Mouse (Mus musculus) cerebellum, adult (tissue): ENCODE measurements around the gene Acadm.
A peak's percentile ranks its signal among the peaks of the same experiment; 100 is the strongest.

ENCODE experiments used
- ATAC-seq: cut with Nextera tagmentation; 2 replicates; pipeline ENCODE4 v1.9.2; 2017; ENCODE audit warnings: mild to moderate bottlenecking, moderate library complexity, mixed read lengths; ENCODE audit not compliant: insufficient number of reproducible peaks, low FRiP score, low TSS enrichment

Gene Acadm

GRCm38 (mm10) chr3:153943003-153943640 is 1.3 kb downstream of the Acadm start:
- ATAC-seq: no peak

- ATAC-seq: no peak
These were observed 2.8 kb downstream of the Acadm start for GRCm38 (mm10) chr3:153941613-153942012.

GRCm38 (mm10) chr3:153940486-153940885 is 3.9 kb downstream of the Acadm start:
- no peak for ATAC-seq

GRCm38 (mm10) chr3:153940021-153940420 is 4.4 kb downstream of the Acadm start:
- ATAC-seq: no peak

- ATAC-seq: no peak
These were observed 7.2 kb downstream of the Acadm start for GRCm38 (mm10) chr3:153937116-153937810.

- no peak for ATAC-seq
These were observed 8.6 kb downstream of the Acadm start for GRCm38 (mm10) chr3:153935878-153936277.

GRCm38 (mm10) chr3:153932461-153932860 is 12.0 kb downstream of the Acadm start:
- ATAC-seq: no peak

- no peak for ATAC-seq
These were observed 14.9 kb downstream of the Acadm start for GRCm38 (mm10) chr3:153929526-153929925.

- no peak for ATAC-seq
These were observed 18.1 kb downstream of the Acadm start for GRCm38 (mm10) chr3:153926333-153926732.

GRCm38 (mm10) chr3:153921147-153921910 is 23.1 kb downstream of the Acadm start:
- no peak for ATAC-seq

GRCm38 (mm10) chr3:153917200-153917599 is 27.2 kb downstream of the Acadm start:
- ATAC-seq: no peak

GRCm38 (mm10) chr3:153913510-153914243 is 30.8 kb downstream of the Acadm start:
- no peak for ATAC-seq

GRCm38 (mm10) chr3:153912546-153913509 is 31.6 kb downstream of the Acadm start, which contains the start of gene Rabggtb:
TSS of gene Rabggtb (minus strand) at chr3:153913009.
- ATAC-seq: peak; percentile 94

- no peak for ATAC-seq
These were observed 32.5 kb downstream of the Acadm start for GRCm38 (mm10) chr3:153911882-153912440.

- no peak for ATAC-seq
These were observed 33.1 kb downstream of the Acadm start for GRCm38 (mm10) chr3:153911197-153911881.

GRCm38 (mm10) chr3:153910489-153910888 is 33.9 kb downstream of the Acadm start:
- no peak for ATAC-seq

GRCm38 (mm10) chr3:153908919-153909318 is 35.5 kb downstream of the Acadm start:
- no peak for ATAC-seq

- ATAC-seq: no peak
These were observed 38.1 kb downstream of the Acadm start, which contains the start of gene Msh4 for GRCm38 (mm10) chr3:153906136-153906871. TSS of gene Msh4 (minus strand) at chr3:153906138.
